Mouse (Mus musculus): ENCODE measurements around the gene Cog1. TPM values are rescaled to one million over a fixed set of nuclear protein-coding genes. Genes with fewer than 3 reads are reported as not detected.
"Not testable (repeated sequence)": the region's sequence is repeated elsewhere in the genome, so short reads cannot be mapped to it uniquely, and the experiment has no call there.

The Cog1 gene
- total RNA-seq, 1 experiment from 2014 or later = 20.2 TPM

DNA sequence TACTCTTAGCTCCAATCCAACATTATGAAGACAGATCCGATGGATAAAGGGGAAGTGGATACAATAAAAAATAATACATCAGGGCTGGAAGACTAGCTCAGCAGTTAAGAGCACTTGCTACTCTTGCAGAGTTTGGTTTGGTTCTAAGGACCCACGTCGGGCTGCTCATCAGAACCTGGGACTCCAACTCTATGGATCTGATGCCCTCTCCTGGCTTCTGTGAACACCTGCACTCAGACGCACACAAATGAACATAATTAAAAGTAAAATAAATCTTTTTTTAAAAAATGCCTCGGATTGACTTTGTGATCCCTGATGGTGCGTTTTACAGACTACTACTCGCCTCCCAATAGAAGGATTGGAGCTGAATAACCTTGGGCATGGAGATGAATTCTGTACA, 18.3 kb upstream of the Cog1 start:
- no peak for ATAC-seq (replicated peaks; ENCODE audit: insufficient number of reproducible peaks, low FRiP score, low TSS enrichment, poor library complexity, severe bottlenecking)

DNA sequence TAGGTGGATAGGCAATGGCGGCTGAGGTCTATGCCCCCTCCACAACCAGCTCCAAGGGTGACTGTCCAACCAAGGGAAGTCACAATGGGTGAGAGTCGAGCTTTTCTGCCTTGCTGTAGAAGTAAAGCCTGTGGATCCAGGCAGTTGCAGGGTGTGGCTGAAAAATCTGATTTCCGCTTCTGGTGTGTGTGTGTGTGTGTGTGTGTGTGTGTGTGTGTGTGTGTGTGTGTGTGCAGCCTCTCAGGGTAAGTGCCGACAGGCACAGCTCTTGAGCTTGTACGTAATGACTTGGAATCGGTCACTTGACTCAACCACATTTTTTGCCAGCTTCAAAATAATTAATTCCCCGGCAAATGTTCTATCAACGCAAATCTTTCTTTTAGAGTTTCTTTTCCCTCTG, 17.7 kb upstream of the Cog1 start:
- ATAC-seq (replicated peaks; ENCODE audit: insufficient number of reproducible peaks, low FRiP score, low TSS enrichment, poor library complexity, severe bottlenecking) = no peak

DNA sequence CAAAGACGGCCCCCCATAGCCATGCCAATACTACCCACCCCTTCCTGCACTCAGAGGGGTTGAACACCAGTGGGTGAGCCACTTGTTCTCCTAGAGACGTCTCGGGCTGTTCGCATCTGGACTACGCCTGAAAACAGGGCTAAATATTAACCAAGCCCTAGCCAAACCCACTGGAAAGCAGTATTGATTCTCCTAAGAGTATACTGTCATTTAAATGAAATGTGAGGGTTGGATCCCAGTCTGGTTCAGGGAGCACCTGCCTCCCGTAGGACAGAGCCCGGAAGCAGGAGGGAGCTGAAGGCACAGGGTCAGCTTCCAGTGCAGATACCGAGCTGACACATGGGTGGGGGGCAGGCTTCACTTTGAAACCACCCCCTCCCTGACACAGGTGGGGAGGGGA, 17.1 kb upstream of the Cog1 start:
- no peak for ATAC-seq (replicated peaks; ENCODE audit: insufficient number of reproducible peaks, low FRiP score, low TSS enrichment, poor library complexity, severe bottlenecking)

DNA sequence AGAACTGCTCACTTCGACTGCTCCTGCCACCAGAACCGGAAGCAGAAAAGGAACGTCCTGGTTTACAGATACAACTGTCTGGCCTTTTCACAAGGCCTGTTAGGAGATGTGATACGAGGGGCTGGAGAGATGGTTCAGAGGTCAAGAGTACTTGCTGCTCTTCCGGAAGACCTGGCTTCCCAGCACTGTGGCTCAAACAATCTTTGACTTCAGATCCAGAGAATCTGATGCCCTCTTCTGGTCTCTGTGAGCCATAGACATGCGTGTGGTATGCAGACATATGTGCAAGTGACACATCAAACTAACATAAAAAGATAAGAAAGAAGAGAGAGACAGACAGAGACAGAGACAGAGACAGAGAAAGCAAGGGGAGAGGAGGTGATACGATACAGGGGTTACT, 16.7 kb upstream of the Cog1 start:
- ATAC-seq (replicated peaks; ENCODE audit: insufficient number of reproducible peaks, low FRiP score, low TSS enrichment, poor library complexity, severe bottlenecking) = no peak

DNA sequence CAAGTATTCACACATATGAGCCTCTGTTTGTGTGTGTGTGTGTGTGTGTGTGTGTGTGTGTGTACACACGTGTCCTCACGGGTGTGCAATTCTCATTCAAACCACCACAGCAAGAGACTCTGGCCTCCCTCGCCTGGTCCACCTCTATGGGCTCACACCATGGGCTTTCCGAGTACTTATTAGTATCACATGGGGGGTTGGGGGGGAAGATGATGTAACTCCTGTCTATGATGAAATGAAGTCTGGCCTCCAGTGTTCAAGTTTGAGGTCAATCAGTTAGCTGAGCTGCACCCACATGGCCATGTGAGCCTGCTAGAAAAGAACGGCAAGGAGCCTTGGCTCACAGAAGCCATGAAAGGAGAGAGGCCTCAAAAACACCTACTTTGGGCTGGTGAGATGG, 15.6 kb upstream of the Cog1 start:
- no peak for ATAC-seq (replicated peaks; ENCODE audit: insufficient number of reproducible peaks, low FRiP score, low TSS enrichment, poor library complexity, severe bottlenecking)

DNA sequence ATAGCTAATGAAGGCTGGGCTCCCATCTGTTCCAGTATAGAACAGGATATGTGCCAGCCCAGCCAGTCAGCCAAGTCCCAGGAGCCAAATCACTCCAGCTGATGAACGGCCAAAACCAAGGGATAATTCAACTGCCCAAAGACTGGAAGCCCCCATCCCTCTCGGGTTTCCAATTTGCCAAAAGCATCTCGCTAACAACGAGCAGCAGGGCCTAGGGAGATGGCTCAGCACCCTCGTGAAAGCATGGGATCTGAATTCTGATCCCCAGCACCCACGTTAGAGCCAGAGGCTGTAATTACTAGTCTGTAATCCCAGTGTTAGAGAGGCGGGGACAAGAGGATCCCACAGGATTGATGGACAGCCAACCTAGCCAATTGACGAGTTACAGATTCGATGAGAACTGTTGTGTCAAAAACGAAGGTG, 14.3 kb upstream of the Cog1 start:
- no peak for ATAC-seq (replicated peaks; ENCODE audit: insufficient number of reproducible peaks, low FRiP score, low TSS enrichment, poor library complexity, severe bottlenecking)

DNA sequence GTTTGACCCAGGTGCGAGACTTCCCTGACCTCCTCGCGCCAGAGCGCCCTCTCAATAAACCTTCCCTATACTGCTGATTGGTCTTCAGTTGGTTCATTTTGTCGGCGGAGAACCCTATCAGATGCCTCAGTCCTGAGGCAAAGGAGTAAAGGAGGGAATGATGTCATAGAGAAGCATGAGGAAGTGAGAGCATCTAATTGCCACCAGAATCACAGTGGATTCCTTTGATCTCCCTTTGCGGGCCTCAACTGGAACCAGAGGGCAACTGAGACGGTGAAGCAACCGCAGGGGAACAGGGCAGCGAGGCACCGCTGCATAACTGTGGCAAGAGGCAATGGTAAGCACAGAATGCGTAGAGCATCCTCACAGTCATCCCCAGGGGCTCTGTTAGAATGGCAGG, 10.3 kb upstream of the Cog1 start:
- 0 out of 2 replicates have a peak, but pooled peaks have one; percentile 22 for ATAC-seq (replicated peaks; ENCODE audit: insufficient number of reproducible peaks, low FRiP score, low TSS enrichment, poor library complexity, severe bottlenecking)

DNA sequence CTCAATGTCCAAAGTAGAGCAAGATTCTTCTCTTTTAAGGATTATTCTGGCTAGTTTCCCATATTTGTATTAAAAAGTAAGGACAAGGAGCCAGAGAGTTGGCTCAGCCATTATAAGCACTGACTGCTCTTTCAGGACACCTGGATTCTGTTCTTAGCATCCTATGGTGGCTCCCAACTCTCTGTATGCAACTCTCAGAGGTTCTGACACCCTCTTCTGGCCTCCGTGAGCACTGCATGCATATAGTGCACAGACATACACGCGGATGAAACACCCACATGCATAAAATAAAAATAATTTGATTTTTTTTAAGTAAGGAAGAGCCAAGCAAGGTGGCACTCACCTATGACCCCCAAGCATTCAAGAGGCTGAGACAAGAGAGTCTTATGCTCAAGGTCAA, 3.8 kb upstream of the Cog1 start:
- ATAC-seq (replicated peaks; ENCODE audit: insufficient number of reproducible peaks, low FRiP score, low TSS enrichment, poor library complexity, severe bottlenecking) = no peak

DNA sequence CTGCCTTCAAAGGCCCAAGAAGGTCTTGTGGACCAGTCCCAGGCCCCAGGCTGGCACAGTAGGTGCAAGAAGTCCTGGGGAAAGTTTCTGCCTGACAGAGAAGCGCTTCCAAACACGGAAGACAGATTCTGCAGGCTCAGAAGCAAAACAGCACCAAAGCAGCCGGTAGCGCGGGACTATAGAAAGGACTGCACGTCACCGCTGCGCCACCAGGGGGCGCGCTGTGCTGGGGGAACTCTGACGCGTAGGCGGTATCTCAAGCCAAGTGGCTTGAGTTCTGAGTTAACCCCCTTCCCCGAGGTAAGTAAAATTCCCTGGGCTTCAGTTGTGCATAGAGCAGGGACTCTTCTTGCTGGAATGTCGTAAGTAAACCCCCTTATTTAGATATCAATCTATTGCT, 817 bp upstream of the Cog1 start:
- peak; percentile 60 for ATAC-seq (replicated peaks; ENCODE audit: insufficient number of reproducible peaks, low FRiP score, low TSS enrichment, poor library complexity, severe bottlenecking)

DNA sequence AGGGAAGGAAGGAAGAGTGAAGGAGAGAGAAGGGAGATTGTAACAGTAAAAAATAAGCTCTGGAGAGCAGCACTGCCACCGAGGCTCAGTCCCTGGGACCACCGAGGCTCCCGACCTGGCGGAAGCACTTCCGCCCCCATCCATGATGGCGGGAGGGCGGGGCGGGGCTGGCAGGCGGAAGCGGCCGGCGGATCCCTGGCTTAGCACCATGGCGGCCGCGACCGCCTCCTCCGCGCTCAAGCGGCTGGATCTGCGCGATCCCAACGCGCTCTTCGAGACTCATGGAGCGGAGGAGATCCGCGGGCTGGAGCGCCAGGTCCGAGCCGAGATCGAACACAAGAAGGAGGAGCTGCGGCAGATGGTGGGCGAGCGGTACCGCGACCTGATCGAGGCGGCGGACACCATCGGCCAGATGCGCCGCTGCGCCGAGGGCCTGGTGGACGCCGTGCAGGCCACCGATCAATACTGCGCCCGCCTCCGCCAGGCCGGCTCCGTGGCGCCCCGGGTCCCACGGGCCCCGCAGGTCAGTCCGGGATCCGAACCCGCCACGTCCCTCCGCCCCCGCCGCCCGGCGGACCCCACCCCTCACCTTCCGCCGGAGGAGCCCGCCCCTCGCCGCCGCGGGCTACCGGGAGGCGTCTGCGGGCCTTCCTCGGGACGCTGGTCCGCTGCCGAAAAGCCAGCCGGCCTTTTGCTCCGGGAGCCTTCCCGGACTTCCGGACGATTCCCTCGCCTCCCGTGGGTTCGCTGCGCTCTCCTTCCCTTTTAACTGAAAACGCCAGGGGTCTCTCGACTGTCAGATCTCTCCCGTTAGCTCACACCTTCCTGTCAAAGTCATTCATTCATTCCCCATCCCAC, 613 bp downstream of the Cog1 start, which contains the start of gene Slc39a11:
Gene Slc39a11 (minus strand): TSS at position 727 of the 858 bp plus-strand sequence.
- ATAC-seq (replicated peaks; ENCODE audit: insufficient number of reproducible peaks, low FRiP score, low TSS enrichment, poor library complexity, severe bottlenecking) = no peak; the same call in 1 of the 2 replicates

DNA sequence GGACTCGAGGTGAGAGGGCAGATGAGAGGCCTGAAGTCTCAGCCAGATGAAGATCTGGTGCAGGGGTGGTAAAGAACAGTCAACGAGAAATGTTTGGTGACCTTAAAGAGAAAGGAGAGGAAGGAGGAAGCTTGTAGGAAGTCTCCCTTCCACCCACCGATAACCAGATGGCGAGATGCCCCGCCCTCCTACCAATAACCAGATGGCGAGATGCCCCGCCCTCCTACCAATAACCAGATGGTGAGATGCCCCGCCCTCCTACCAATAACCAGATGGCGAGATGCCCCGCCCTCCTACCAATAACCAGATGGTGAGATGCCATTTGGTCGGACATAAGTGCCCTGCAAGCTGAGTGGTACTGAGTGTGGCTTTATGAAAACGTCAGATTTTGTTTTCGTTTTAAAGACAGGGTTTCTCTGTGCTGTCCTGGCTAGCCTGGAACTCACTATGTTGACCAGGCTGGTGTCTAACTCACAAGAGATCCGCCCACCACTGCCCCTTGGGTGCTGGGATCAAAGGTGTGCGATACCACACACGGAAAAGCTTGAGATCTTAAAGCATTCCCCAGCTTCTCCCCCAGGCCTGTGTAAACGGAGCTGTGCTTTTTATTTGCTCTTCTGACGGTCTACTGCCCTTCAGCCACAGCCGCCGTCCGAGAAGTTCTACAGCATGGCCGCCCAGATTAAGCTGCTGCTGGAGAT, 2.4 kb downstream of the Cog1 start:
- no peak for ATAC-seq (replicated peaks; ENCODE audit: insufficient number of reproducible peaks, low FRiP score, low TSS enrichment, poor library complexity, severe bottlenecking)

DNA sequence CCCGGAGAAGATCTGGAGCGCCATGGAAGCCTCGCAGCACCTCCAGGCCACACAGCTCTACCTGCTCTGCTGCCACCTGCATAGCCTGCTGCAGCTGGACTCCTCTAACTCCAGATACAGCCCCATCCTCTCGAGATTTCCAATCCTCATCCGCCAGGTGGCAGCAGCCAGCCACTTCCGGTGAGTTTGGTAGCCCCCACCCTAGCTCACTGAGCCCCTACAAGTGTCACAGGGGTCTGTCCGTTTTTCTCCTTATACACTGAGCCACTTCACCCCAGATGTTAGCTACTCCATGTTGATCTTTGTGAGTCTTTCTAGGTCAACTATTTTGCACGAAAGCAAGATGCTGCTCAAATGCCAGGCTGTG, 2.9 kb downstream of the Cog1 start:
- no peak for ATAC-seq (replicated peaks; ENCODE audit: insufficient number of reproducible peaks, low FRiP score, low TSS enrichment, poor library complexity, severe bottlenecking)

DNA sequence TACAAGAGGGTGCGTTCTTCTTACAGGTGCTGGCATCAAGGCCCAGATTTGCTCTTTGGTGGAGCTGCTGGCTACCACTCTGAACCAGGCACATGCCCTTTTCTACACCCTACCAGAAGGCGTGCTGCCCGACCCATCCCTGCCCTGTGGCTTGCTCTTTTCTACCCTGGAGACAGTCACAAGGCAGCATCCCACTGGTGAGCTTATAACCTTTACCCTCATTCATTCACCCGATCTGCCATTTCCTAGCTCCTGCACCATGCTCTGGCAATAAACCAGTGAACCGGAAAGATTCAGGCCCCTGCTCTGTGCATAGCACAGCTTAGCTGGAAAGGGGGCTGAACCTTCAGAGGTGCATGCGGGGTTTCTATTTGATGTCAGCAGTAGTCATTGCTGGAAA, 3.5 kb downstream of the Cog1 start:
- ATAC-seq (replicated peaks; ENCODE audit: insufficient number of reproducible peaks, low FRiP score, low TSS enrichment, poor library complexity, severe bottlenecking) = no peak

DNA sequence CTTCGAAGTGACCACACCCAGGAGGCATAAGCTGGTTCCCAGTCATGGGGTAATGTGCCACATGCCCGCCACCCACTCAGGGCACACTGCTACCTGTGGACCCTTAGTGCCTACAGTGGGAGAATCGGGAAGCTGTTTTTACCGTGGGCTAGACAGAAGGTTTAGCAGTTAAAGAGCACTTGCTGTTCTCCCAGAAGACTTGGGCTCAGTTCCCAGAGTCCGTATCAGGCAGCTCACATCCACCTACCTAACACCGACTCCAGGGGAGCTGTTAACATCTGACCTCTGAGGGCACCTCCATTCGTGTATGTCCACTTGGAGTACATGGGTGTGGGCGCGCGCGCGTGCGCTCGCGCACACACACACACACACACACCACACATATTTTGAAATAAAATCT, 5.1 kb downstream of the Cog1 start:
- no peak for ATAC-seq (replicated peaks; ENCODE audit: insufficient number of reproducible peaks, low FRiP score, low TSS enrichment, poor library complexity, severe bottlenecking)

DNA sequence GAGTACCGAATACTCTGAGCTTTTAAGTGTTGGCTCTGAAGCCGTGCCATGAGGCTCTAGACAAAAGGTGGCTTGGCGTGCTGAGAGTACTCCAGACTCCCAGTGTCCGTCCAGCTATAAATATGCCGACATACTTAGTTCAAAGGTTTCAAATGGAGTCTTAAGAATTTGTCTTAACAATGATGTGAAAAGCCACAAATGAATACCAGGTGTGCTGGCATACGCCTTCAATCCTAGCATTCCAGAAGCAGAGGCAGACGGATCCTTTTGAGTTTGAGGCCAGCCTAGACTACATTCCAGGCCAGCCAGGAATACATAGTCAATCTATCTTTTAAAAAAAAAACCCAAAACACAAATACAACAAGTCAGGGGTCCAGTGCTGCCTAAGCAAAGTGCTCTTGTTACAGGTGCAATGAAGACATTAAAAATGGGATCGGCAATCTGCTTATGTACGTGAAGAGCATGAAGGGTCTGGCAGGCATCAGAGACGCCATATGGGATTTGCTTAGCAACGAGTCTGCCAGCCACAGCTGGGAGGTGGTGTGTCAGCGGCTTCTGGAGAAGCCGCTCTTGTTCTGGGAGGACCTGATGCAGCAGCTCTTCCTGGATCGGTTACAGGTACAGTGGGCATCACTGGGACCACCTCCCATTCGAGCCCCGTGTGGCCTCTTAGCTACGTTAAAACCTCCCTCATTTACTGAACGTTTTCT, 5.7 kb downstream of the Cog1 start:
- ATAC-seq (replicated peaks; ENCODE audit: insufficient number of reproducible peaks, low FRiP score, low TSS enrichment, poor library complexity, severe bottlenecking) = no peak

DNA sequence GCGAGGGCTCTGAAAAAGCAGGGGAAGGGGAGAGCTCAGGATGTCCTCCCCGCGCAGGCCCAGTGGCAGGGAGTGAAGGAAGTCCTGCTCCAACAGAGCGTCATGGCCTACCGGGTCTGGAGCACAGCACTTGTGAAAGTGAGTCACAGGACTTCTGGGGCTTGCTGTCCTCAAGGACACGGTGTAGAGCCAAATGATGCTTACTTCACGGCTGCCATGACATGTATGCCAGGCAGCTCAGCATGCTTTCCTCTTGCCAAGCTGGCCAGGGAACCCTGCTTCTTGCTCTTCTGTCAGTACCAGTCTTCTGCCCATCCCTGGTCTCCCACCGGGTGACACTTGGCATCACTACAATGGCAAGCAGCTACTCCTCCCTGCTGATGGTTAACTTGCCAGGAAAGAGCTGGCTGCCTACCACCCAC, 7.6 kb downstream of the Cog1 start:
- ATAC-seq (replicated peaks; ENCODE audit: insufficient number of reproducible peaks, low FRiP score, low TSS enrichment, poor library complexity, severe bottlenecking) = no peak

DNA sequence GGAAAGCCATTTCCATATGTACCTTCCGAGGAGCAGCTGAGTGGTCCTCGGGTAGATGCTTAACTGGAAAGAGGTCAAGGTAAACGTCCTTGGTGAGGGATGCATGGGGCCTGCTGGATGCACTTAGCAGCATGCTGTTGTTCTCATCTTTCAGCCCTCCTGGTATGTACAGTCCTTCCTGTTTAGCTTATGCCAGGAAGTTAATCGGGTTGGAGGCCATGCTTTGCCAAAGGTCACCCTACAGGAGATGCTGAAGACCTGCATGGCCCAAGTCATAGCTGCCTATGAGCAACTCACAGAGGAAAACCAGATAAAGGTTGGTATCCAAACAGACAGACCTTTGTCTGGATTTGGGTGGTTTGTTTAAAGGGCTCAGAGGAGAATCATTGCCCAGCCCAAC, 8.3 kb downstream of the Cog1 start:
- ATAC-seq (replicated peaks; ENCODE audit: insufficient number of reproducible peaks, low FRiP score, low TSS enrichment, poor library complexity, severe bottlenecking) = no peak

DNA sequence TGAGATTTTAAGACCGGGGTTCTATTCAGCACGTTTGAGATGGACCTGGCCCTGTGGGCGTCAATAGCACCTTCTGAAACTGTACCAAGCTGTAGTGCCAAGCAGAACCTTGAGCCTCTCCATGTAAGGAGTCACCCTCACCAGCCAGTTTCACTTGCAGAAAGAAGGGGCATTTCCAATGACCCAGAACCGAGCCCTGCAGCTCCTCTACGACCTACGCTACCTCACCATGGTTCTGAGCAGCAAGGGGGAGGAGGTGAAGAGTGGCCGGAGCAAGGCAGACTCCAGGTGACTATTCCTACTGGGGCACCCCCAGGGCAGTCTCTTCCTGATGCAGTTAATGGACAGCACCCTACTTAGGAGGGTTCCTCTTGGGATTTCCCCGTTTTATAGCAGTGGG, 9.3 kb downstream of the Cog1 start:
- no peak for ATAC-seq (replicated peaks; ENCODE audit: insufficient number of reproducible peaks, low FRiP score, low TSS enrichment, poor library complexity, severe bottlenecking)

DNA sequence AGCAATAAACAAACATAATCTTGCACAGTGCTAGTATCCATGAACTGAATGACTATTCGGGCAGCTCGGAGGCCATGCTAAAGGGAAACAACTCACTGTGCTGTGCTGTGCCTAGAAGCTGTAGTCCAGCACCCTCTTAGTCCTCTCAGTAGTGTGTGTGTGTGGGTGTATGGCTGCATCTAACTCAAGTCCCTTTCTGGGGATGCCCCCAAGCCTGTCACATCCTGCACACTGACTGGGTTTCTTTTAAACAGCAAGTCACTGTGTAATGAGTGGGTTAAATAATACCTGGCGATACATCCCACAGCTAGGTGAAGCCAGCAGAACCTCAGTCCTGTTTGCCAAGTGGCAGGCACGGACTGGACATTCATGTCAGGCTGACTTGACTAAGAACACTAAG, 9.8 kb downstream of the Cog1 start:
- no peak for ATAC-seq (replicated peaks; ENCODE audit: insufficient number of reproducible peaks, low FRiP score, low TSS enrichment, poor library complexity, severe bottlenecking)

DNA sequence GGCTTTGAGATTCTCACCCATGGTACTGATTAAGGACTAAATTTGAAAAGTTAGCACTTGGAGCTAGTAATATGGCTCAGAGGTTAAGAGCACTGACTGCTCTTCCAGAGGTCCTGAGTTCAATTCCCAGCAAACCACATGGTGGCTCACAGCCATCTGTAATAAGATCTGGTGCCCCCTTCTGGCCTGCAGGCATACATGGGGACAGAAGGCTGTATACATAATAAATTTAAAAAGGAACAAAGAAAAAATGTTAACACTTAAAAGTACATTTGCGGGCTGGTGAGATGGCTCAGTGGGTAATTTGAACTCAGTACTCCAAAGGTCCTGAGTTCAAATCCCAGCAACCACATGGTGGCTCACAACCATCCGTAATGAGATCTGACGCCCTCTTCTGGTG, 11.2 kb downstream of the Cog1 start:
- ATAC-seq (replicated peaks; ENCODE audit: insufficient number of reproducible peaks, low FRiP score, low TSS enrichment, poor library complexity, severe bottlenecking) = not testable (repeated sequence)
